In the genomic region with DNA sequence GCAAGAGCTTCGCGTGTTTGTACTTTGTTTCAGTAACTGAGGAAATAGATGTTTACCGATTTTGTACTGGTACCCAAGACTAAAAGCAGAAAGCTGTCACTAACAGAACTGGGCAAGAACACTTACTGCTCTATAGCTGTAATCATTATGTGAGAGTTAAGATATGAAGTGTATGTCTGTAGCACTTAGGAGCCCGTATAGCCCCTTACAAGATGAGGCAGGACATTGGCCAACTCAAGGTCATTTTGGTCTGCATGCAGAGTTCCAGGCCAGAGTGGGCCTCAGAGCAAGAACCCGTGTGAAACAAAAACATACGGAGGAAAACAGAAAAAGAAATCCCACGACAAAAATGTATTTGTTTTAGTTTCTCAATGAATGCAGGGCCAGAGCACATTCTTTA, we compare ENCODE assay signal across 7 mouse cellular contexts. TPM values are rescaled to one million over a fixed set of nuclear protein-coding genes. Genes with fewer than 3 reads are reported as not detected.
A peak's percentile ranks its signal among the peaks of the same experiment; 100 is the strongest.
DNase-seq lines count a peak whose midpoint lies in the region; ATAC-seq lines count a peak whose summit lies in the region.

No protein-coding gene starts in this region.

- H3K4me3 ChIP-seq in lung, embryonic 15.5 days = peak overlapping the region; percentile 75
- H3K4me3 ChIP-seq in embryonic facial prominence, embryonic 15.5 days (replicated peaks) = peak overlapping the region; percentile 69
- H3K4me3 ChIP-seq in limb, embryonic 11.5 days (ENCODE audit: low read depth, low read length) = peak overlapping the region; percentile 82
- peak overlapping the region; percentile 72 for H3K4me3 ChIP-seq in stomach, embryonic 14.5 days (ENCODE audit: low read depth, low read length)

- H3K4me2 ChIP-seq in lung, embryonic 15.5 days = peak overlapping the region; percentile 58
- H3K4me2 ChIP-seq in embryonic facial prominence, embryonic 15.5 days (replicated peaks) = peak overlapping the region; percentile 78
- H3K4me2 ChIP-seq in limb, embryonic 11.5 days (ENCODE audit: low read depth, severe bottlenecking) = peak overlapping the region; percentile 66
- peak overlapping the region; percentile 70 for H3K4me2 ChIP-seq in stomach, embryonic 14.5 days (replicated peaks; ENCODE audit: low read depth, low read length)

- peaks cover 29% of the 10 kb centered on the region for H3K4me1 ChIP-seq in lung, embryonic 15.5 days
- peaks cover 21% of the 10 kb centered on the region for H3K4me1 ChIP-seq in embryonic facial prominence, embryonic 15.5 days
- no peaks in the 10 kb centered on the region for H3K4me1 ChIP-seq in limb, embryonic 11.5 days (ENCODE audit: control insufficient read depth, insufficient read depth, low read length)
- 0 out of 2 replicates have a peak, but pooled peaks cover 13% of the 10 kb centered on the region for H3K4me1 ChIP-seq in stomach, embryonic 14.5 days (ENCODE audit: control insufficient read depth, insufficient read depth, low read length)

- no peaks in the 10 kb centered on the region for H3K9me3 ChIP-seq in lung, embryonic 15.5 days
- no peaks in the 10 kb centered on the region for H3K9me3 ChIP-seq in embryonic facial prominence, embryonic 15.5 days (replicated peaks)
- no peaks in the 10 kb centered on the region for H3K9me3 ChIP-seq in limb, embryonic 11.5 days (ENCODE audit: control insufficient read depth, low read length)
- H3K9me3 ChIP-seq in stomach, embryonic 14.5 days (ENCODE audit: control insufficient read depth, low read depth, low read length) = no peaks in the 10 kb centered on the region

- peak overlapping the region; percentile 94; the same call in 1 of the 2 replicates for H3K27ac ChIP-seq in lung, embryonic 15.5 days
- peak overlapping the region; percentile 92 for H3K27ac ChIP-seq in embryonic facial prominence, embryonic 15.5 days (replicated peaks)
- no peak overlapping the region for H3K27ac ChIP-seq in limb, embryonic 11.5 days (replicated peaks; ENCODE audit: low read depth, low read length)
- H3K27ac ChIP-seq in stomach, embryonic 14.5 days (ENCODE audit: low read length) = peak overlapping the region; percentile 91; the same call in 1 of the 2 replicates

- no peaks in the 10 kb centered on the region for H3K27me3 ChIP-seq in lung, embryonic 15.5 days
- H3K27me3 ChIP-seq in embryonic facial prominence, embryonic 15.5 days = no peaks in the 10 kb centered on the region
- no peaks in the 10 kb centered on the region for H3K27me3 ChIP-seq in limb, embryonic 11.5 days (ENCODE audit: control insufficient read depth, insufficient read depth, low read length)
- H3K27me3 ChIP-seq in stomach, embryonic 14.5 days (ENCODE audit: control insufficient read depth, insufficient read depth, low read length) = no peaks in the 10 kb centered on the region

- H3K9ac ChIP-seq in lung, embryonic 15.5 days = peak overlapping the region; percentile 79; the same call in 1 of the 2 replicates
- no peak overlapping the region for H3K9ac ChIP-seq in embryonic facial prominence, embryonic 15.5 days
- H3K9ac ChIP-seq in limb, embryonic 11.5 days (ENCODE audit: low read length) = peak overlapping the region; percentile 12; the same call in 1 of the 2 replicates
- H3K9ac ChIP-seq in stomach, embryonic 14.5 days (replicated peaks; ENCODE audit: low read depth, low read length) = no peak overlapping the region

- ATAC-seq in lung, embryonic 15.5 days (ENCODE audit: borderline replicate concordance, extremely low read depth, low FRiP score, low TSS enrichment) = no peak
- ATAC-seq in embryonic facial prominence, embryonic 15.5 days (ENCODE audit: insufficient number of reproducible peaks, low FRiP score, low TSS enrichment, low read depth) = no peak
- ATAC-seq in limb, embryonic 11.5 days (ENCODE audit: insufficient number of reproducible peaks, low FRiP score, low TSS enrichment, low read depth) = no peak
- no peak for ATAC-seq in stomach, embryonic 14.5 days (ENCODE audit: insufficient number of reproducible peaks, insufficient read depth, low FRiP score, low read depth)

- no peaks in the 10 kb centered on the region for H3K36me3 ChIP-seq in lung, embryonic 15.5 days
- H3K36me3 ChIP-seq in embryonic facial prominence, embryonic 15.5 days = 0 out of 2 replicates have a peak, but pooled peaks cover 2% of the 10 kb centered on the region
- peaks cover 1% of the 10 kb centered on the region; the same call in 1 of the 2 replicates for H3K36me3 ChIP-seq in limb, embryonic 11.5 days (ENCODE audit: control insufficient read depth, insufficient read depth, low read length)
- H3K36me3 ChIP-seq in stomach, embryonic 14.5 days (ENCODE audit: control insufficient read depth, insufficient read depth, low read length) = no peaks in the 10 kb centered on the region

- 32% methylated on average over 7 of the region's 7 CpGs for WGBS in lung, embryonic 15.5 days
- 30% methylated on average over 7 of the region's 7 CpGs for WGBS in embryonic facial prominence, embryonic 15.5 days
- 42% methylated on average over 7 of the region's 7 CpGs for WGBS in limb, embryonic 11.5 days
- 45% methylated on average over 7 of the region's 7 CpGs for WGBS in stomach, embryonic 14.5 days

- no peak for DNase-seq in lung, postnatal 14 days
- no peak for DNase-seq in limb, embryonic 11.5 days (ENCODE audit: low spot score)
- no peak for DNase-seq in left cerebral cortex, postnatal 14 days (ENCODE audit: low spot score in 2 of 2)
- no peak for DNase-seq in frontal cortex, adult 2 months (ENCODE audit: extremely low spot score in 1 of 2, low spot score in 1 of 2)

- intact Hi-C loops in left cerebral cortex, postnatal 14 days (cut with DNase I) = no loop called here

RNA-seq across cellular contexts. Expression of a gene that starts 0.8 kb away (rescaled TPM):
- 11.3 and 13.4 TPM in 2 replicates for polyA plus RNA-seq in lung, embryonic 15.5 days (2015; fragmentation: Nextera tagmentation; extraction: Ambion mirVana)
- polyA plus RNA-seq in embryonic facial prominence, embryonic 15.5 days (2015; fragmentation: Nextera tagmentation; extraction: Ambion mirVana) = 5.9 and 7.7 TPM in 2 replicates
- polyA plus RNA-seq in limb, embryonic 11.5 days (2014; fragmentation: Nextera tagmentation; extraction: Ambion mirVana) = 18.0 and 18.6 TPM in 2 replicates
- polyA plus RNA-seq in stomach, embryonic 14.5 days (2014; fragmentation: Nextera tagmentation; extraction: Ambion mirVana) = 9.3 and 13.5 TPM in 2 replicates
- 10 to 100 TPM in 1 of 2 experiments, 1 to 10 TPM in 1; 8.6 to 10.3 TPM for total RNA-seq in left cerebral cortex, postnatal 14 days (2021)
- 6.7 and 7.4 TPM in 2 replicates for polyA plus RNA-seq in frontal cortex, adult 2 months (2012; rRNA removed)

RNA-seq across cellular contexts. Expression of a gene that starts 0.8 kb away (rescaled TPM):
- polyA plus RNA-seq in lung, embryonic 15.5 days (2015; fragmentation: Nextera tagmentation; extraction: Ambion mirVana) = 339 and 373 TPM in 2 replicates
- 363 and 402 TPM in 2 replicates for polyA plus RNA-seq in embryonic facial prominence, embryonic 15.5 days (2015; fragmentation: Nextera tagmentation; extraction: Ambion mirVana)
- 627 and 648 TPM in 2 replicates for polyA plus RNA-seq in limb, embryonic 11.5 days (2014; fragmentation: Nextera tagmentation; extraction: Ambion mirVana)
- 355 and 374 TPM in 2 replicates for polyA plus RNA-seq in stomach, embryonic 14.5 days (2014; fragmentation: Nextera tagmentation; extraction: Ambion mirVana)
- 100 to 1,000 TPM; 181 to 184 TPM for total RNA-seq in left cerebral cortex, postnatal 14 days (2021)
- 270 and 323 TPM in 2 replicates for polyA plus RNA-seq in frontal cortex, adult 2 months (2012; rRNA removed)

RNA-seq across cellular contexts. Expression of a gene that starts 38.5 kb away (rescaled TPM):
- polyA plus RNA-seq in lung, embryonic 15.5 days (2015; fragmentation: Nextera tagmentation; extraction: Ambion mirVana) = 52.6 and 53.6 TPM in 2 replicates
- polyA plus RNA-seq in embryonic facial prominence, embryonic 15.5 days (2015; fragmentation: Nextera tagmentation; extraction: Ambion mirVana) = 55.3 and 56.2 TPM in 2 replicates
- 74.4 and 79.0 TPM in 2 replicates for polyA plus RNA-seq in limb, embryonic 11.5 days (2014; fragmentation: Nextera tagmentation; extraction: Ambion mirVana)
- 71.8 and 73.1 TPM in 2 replicates for polyA plus RNA-seq in stomach, embryonic 14.5 days (2014; fragmentation: Nextera tagmentation; extraction: Ambion mirVana)
- total RNA-seq in left cerebral cortex, postnatal 14 days (2021) = 10 to 100 TPM; 35.2 to 37.9 TPM
- polyA plus RNA-seq in frontal cortex, adult 2 months (2012; rRNA removed) = 44.5 and 50.9 TPM in 2 replicates

Comparison
In these comparisons a context has a peak if more than half of its experiments do, and no peak if none do; other contexts are left out.
1. H3K9ac ChIP-seq: peak in lung, embryonic 15.5 days (single experiment) and limb, embryonic 11.5 days (single experiment); none in embryonic facial prominence, embryonic 15.5 days (single experiment) and stomach, embryonic 14.5 days (single experiment).
2. Peak in every context shown above with its lines, with median percentiles within 50 percentile points of each other: H3K4me2 ChIP-seq and H3K4me3 ChIP-seq.